Mouse (Mus musculus) C2C12 (cell line): Measurements from ENCODE around the gene Slc17a5. TPM values are rescaled to one million over a fixed set of nuclear protein-coding genes. Genes with fewer than 3 reads are reported as not detected.

Experiments used
- H3K27me3 ChIP-seq: one replicate; pipeline ENCODE4 v1.6.1; 2011; ENCODE audit not compliant: control insufficient read depth, insufficient read depth, insufficient read length
- H3K36me3 ChIP-seq: one replicate; pipeline ENCODE4 v1.6.1; 2011; ENCODE audit not compliant: control insufficient read depth, insufficient read depth
- H3K4me3 ChIP-seq: one replicate; pipeline ENCODE4 v1.5.1; 2011; ENCODE audit warnings: mild to moderate bottlenecking, control low read depth; ENCODE audit not compliant: poor library complexity, insufficient read depth, severe bottlenecking
- H3K79me2 ChIP-seq: one replicate; pipeline ENCODE4 v1.6.1; 2011; ENCODE audit not compliant: control insufficient read depth, insufficient read depth
- H3K79me3 ChIP-seq: one replicate; pipeline ENCODE4 v1.6.1; 2011; ENCODE audit warnings: low read depth, control low read depth
- H3ac ChIP-seq: one replicate; pipeline ENCODE3; 2011; ENCODE audit warnings: low read depth; ENCODE audit not compliant: control insufficient read depth, insufficient read length
- CEBPB ChIP-seq: IDR thresholded peaks from one replicate; pipeline ENCODE4 v1.6.1; 2011; ENCODE audit warnings: low read depth, mild to moderate bottlenecking, control low read depth, moderate library complexity
- CTCF ChIP-seq: IDR thresholded peaks from one replicate; pipeline ENCODE4 v1.5.1; 2011; ENCODE audit not compliant: control insufficient read depth, insufficient read depth, insufficient read length
- FOSL1 ChIP-seq: IDR thresholded peaks from one replicate; pipeline ENCODE4 v1.8.0; 2011; ENCODE audit warnings: mild to moderate bottlenecking, low read length; ENCODE audit not compliant: poor library complexity, insufficient read depth, severe bottlenecking
- MAX ChIP-seq: IDR thresholded peaks from one replicate; pipeline ENCODE4 v1.6.1; 2011; ENCODE audit warnings: mild to moderate bottlenecking, control low read depth
- MYOD1 ChIP-seq: IDR thresholded peaks from one replicate; pipeline ENCODE4 v1.6.1; 2011; ENCODE audit warnings: low read depth; ENCODE audit not compliant: control insufficient read depth, insufficient read length
- MYOG ChIP-seq: IDR thresholded peaks from one replicate; pipeline ENCODE4 v1.6.1; 2011; ENCODE audit not compliant: control insufficient read depth, insufficient read length; ENCODE audit errors: extremely low read depth
- USF1 ChIP-seq: IDR thresholded peaks from one replicate; pipeline ENCODE4 v1.6.1; 2011; ENCODE audit warnings: low read depth, mild to moderate bottlenecking, control low read depth, moderate library complexity
- polyA plus RNA-seq: library from polyadenylated mRNA; unstranded; fragments of >200 nt; fragmentation: generic; extraction: Trizol; gene quantifications from one replicate; pipeline ENCODE4 v1.2.1, GENCODE M21; 2012; ENCODE audit warnings: missing spikeins

Gene Slc17a5
- polyA plus RNA-seq, 1 experiment, result 3.7 TPM

- Histone ChIP-seq H3ac (no peak overlapping the region), H3K79me3 (no peaks in the 10 kb centered on the region), H3K27me3 (no peaks in the 10 kb centered on the region), H3K36me3 (no peaks in the 10 kb centered on the region), H3K4me3 (no peak overlapping the region), H3K79me2 (no peaks in the 10 kb centered on the region)
- TF ChIP-seq USF1, result no peak
- no peak for TF ChIP-seq CTCF
- no peak for TF ChIP-seq MAX
- no peak for TF ChIP-seq MYOG
Measured at GRCm38 (mm10) chr9:78576466-78576865, 11.4 kb downstream of the Slc17a5 start.

- H3K36me3 ChIP-seq, result no peaks in the 10 kb centered on the region
- no peak overlapping the region for H3ac ChIP-seq
- TF ChIP-seq MYOG, result no peak
- TF ChIP-seq CTCF, result no peak
- TF ChIP-seq FOSL1, result no peak
- no peak for TF ChIP-seq USF1
- no peak for TF ChIP-seq CEBPB
- H3K27me3 ChIP-seq, result no peaks in the 10 kb centered on the region
- no peaks in the 10 kb centered on the region for H3K79me3 ChIP-seq
- H3K4me3 ChIP-seq, result no peak overlapping the region
- H3K79me2 ChIP-seq, result no peaks in the 10 kb centered on the region
Measured at GRCm38 (mm10) chr9:78569934-78570333, 17.9 kb downstream of the Slc17a5 start.

- H3K79me2 ChIP-seq, result no peaks in the 10 kb centered on the region
- no peak for TF ChIP-seq MYOG
- no peak for TF ChIP-seq MAX
- TF ChIP-seq USF1, result no peak
- no peak for TF ChIP-seq FOSL1
- no peaks in the 10 kb centered on the region for H3K27me3 ChIP-seq
- no peaks in the 10 kb centered on the region for H3K79me3 ChIP-seq
- H3ac ChIP-seq, result no peak overlapping the region
- no peak overlapping the region for H3K4me3 ChIP-seq
- H3K36me3 ChIP-seq, result peaks cover 6% of the 10 kb centered on the region
Measured at GRCm38 (mm10) chr9:78559479-78559878, 28.4 kb downstream of the Slc17a5 start.

GRCm38 (mm10) chr9:78558586-78559214 lies 29.1 kb downstream of the Slc17a5 start:
- Histone ChIP-seq H3ac (no peak overlapping the region), H3K4me3 (no peak overlapping the region), H3K36me3 (peaks cover 6% of the 10 kb centered on the region), H3K79me2 (no peaks in the 10 kb centered on the region), H3K27me3 (no peaks in the 10 kb centered on the region), H3K79me3 (no peaks in the 10 kb centered on the region)
- TF ChIP-seq CTCF (no peak), MYOD1 (no peak), MYOG (no peak), USF1 (no peak), FOSL1 (no peak), MAX (no peak), CEBPB (no peak)

GRCm38 (mm10) chr9:78557041-78557440 lies 30.8 kb downstream of the Slc17a5 start:
- Histone ChIP-seq H3ac (no peak overlapping the region), H3K27me3 (no peaks in the 10 kb centered on the region), H3K79me2 (no peaks in the 10 kb centered on the region), H3K4me3 (no peak overlapping the region), H3K36me3 (peaks cover 6% of the 10 kb centered on the region), H3K79me3 (no peaks in the 10 kb centered on the region)
- TF ChIP-seq CEBPB (no peak), MYOD1 (no peak), MYOG (no peak), FOSL1 (no peak), MAX (no peak), CTCF (no peak), USF1 (no peak)

GRCm38 (mm10) chr9:78552984-78553383 lies 34.9 kb downstream of the Slc17a5 start:
- H3K27me3 ChIP-seq, result no peaks in the 10 kb centered on the region
- TF ChIP-seq CEBPB (peak; percentile 75), FOSL1 (no peak), CTCF (peak; percentile 22), MYOG (no peak)

More at GRCm38 (mm10) chr9:78552984-78553383, 34.9 kb downstream of the Slc17a5 start:
- Histone ChIP-seq H3K79me2 (no peaks in the 10 kb centered on the region), H3K36me3 (peaks cover 6% of the 10 kb centered on the region), H3ac (no peak overlapping the region), H3K4me3 (no peak overlapping the region), H3K79me3 (no peaks in the 10 kb centered on the region)
